Mouse (Mus musculus) stomach, embryonic 14.5 days (tissue): ENCODE data around the gene Tmem258. TPM values are rescaled to one million over a fixed set of nuclear protein-coding genes. Genes with fewer than 3 reads are reported as not detected.
"Not testable (repeated sequence)": the region's sequence is repeated elsewhere in the genome, so short reads cannot be mapped to it uniquely, and the experiment has no call there.

ENCODE experiments used
- ATAC-seq: fragments of 200-750 bp; cut with Nextera tagmentation; 2 replicates; pipeline ENCODE4 v1.8.0; 2017; ENCODE audit warnings: low read depth, moderate TSS enrichment; ENCODE audit not compliant: insufficient number of reproducible peaks, insufficient read depth, low FRiP score
- H3K27ac ChIP-seq: fragments of 300-500 bp; sonication (generic); 2 replicates; pipeline ENCODE4 v1.5.1; 2014; ENCODE audit warnings: mild to moderate bottlenecking, low read length, moderate library complexity, mixed read lengths
- H3K27me3 ChIP-seq: fragments of 300-500 bp; sonication (generic); 2 replicates; pipeline ENCODE4 v1.6.1; 2014; ENCODE audit warnings: low read length, control low read depth, mixed read lengths; ENCODE audit not compliant: control insufficient read depth, insufficient read depth
- H3K36me3 ChIP-seq: fragments of 300-500 bp; sonication (generic); 2 replicates; pipeline ENCODE4 v1.6.1; 2014; ENCODE audit warnings: mild to moderate bottlenecking, control low read depth, low read length, moderate library complexity, mixed read lengths; ENCODE audit not compliant: control insufficient read depth, insufficient read depth
- H3K4me1 ChIP-seq: fragments of 300-500 bp; sonication (generic); 2 replicates; pipeline ENCODE4 v1.6.1; 2014; ENCODE audit warnings: low read length, control low read depth, mixed read lengths; ENCODE audit not compliant: control insufficient read depth, insufficient read depth
- H3K4me2 ChIP-seq: fragments of 300-500 bp; sonication (generic); replicated peaks from 2 replicates; pipeline ENCODE4 v1.6.1; 2014; ENCODE audit warnings: low read depth, low read length, control low read depth
- H3K4me3 ChIP-seq: fragments of 300-500 bp; sonication (generic); 2 replicates; pipeline ENCODE4 v1.5.1; 2014; ENCODE audit warnings: low read depth, low read length, control low read depth
- H3K9ac ChIP-seq: fragments of 300-500 bp; sonication (generic); replicated peaks from 2 replicates; pipeline ENCODE4 v1.6.1; 2014; ENCODE audit warnings: low read depth, mild to moderate bottlenecking, control low read depth, low read length, moderate library complexity, mixed read lengths
- H3K9me3 ChIP-seq: fragments of 300-500 bp; sonication (generic); 2 replicates; pipeline ENCODE4 v1.6.1; 2016; ENCODE audit warnings: low read depth, low read length, control low read depth; ENCODE audit not compliant: control insufficient read depth
- WGBS: fragments of 180-500 bp; shearing (Covaris S2); extraction: QIAGEN DNeasy Blood & Tissue Kit; methylation state at CpG from one replicate; pipeline ENCODE4 v1.1.7; 2014; 5-methylcytosine and 5-hydroxymethylcytosine counted together
- polyA plus RNA-seq: library from polyadenylated mRNA; unstranded; fragments of >200 nt; fragmentation: Nextera tagmentation; extraction: Ambion mirVana; gene quantifications from 2 replicates; pipeline ENCODE4 v1.2.1, GENCODE M21; 2014

Gene Tmem258
- polyA plus RNA-seq, 1 experiment from 2014 or later: 489 TPM

DNA sequence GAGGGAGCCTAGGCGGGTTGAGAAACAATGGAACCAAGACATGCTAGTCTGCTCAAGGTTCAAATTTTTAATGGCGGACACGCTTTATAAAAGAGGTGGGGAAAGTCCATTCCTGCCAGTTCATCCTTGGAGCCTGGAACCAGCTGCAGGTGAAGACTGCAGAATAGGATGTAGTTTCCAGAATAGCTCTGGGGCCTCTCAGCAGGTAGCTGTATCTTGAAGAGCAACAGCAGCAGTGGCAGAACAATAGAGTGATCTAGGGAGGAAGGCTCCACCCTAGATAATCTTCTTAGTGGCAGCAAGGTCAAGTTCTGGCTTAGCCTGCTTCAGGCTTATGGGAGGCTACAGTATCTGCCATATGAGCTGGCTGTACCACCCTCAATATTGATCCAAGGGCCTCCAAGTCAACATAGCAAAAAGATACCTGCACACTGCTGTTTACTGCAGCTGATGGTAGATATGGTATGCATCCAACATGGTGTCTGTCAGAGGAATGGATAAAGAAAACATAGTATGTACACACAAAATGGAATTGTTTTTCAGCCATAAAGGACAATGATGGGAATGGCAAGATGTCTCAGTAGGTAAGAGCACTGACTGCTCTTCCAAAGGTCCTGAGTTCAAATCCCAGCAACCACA, 34.0 kb upstream of the Tmem258 start:
- not testable (repeated sequence) for H3K4me2 ChIP-seq, H3K27ac ChIP-seq, H3K4me1 ChIP-seq, H3K36me3 ChIP-seq, H3K9me3 ChIP-seq, ATAC-seq, H3K9ac ChIP-seq, H3K4me3 ChIP-seq, H3K27me3 ChIP-seq
- WGBS: 93% methylated on average over 3 of the region's 3 CpGs

DNA sequence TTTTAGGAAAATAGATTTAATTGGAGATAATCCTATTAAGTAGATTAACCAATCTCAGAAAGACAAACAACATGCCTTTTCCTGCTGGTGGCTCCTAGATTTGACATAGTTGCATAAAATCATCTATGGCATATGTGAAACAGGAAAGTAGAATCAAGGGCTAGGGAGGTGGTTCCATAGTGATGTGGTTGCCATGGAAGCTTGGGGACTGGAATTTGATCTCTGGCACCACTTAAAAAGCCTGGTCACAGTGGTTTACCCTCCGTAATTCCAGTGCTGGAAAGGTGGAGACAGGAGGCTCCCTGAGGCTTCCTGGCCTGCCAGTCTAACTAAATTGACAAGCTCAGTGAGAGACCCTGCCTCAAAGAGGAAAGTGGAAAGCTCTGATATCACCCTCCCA, 33.3 kb upstream of the Tmem258 start:
- no peaks in the 10 kb centered on the region for H3K9me3 ChIP-seq
- no peak overlapping the region for H3K4me3 ChIP-seq
- no peaks in the 10 kb centered on the region for H3K27me3 ChIP-seq
- no peaks in the 10 kb centered on the region for H3K36me3 ChIP-seq
- WGBS: 41% methylated on average over 1 of the region's 1 CpGs
- no peak overlapping the region for H3K27ac ChIP-seq
- H3K4me2 ChIP-seq: no peak overlapping the region
- ATAC-seq: no peak
- H3K9ac ChIP-seq: no peak overlapping the region
- H3K4me1 ChIP-seq: no peaks in the 10 kb centered on the region

DNA sequence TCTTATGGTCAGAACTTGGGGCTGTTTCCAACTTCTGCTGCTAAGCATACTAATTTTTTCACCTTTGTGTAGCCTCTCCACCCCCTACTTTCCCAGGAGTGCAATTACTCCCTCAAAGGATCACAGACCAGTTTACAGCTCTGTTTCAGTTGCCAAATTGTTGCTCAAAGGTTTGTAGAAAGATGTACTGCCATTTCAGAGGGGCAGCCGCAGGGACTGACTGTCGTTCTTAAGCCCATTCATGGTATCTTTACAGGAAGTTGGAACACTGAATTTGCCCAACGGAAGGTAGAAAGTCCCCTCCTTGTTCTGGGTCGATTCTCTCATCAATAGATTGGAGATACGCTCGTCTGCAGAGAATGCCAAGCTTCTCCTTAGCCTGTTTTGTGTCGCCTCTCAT, 32.5 kb upstream of the Tmem258 start:
- Histone ChIP-seq H3K4me2 (no peak overlapping the region), H3K9ac (no peak overlapping the region), H3K27me3 (no peaks in the 10 kb centered on the region), H3K36me3 (no peaks in the 10 kb centered on the region), H3K27ac (no peak overlapping the region), H3K4me1 (no peaks in the 10 kb centered on the region), H3K9me3 (no peaks in the 10 kb centered on the region), H3K4me3 (no peak overlapping the region)
- ATAC-seq: no peak
- 86% methylated on average over 7 of the region's 7 CpGs for WGBS

DNA sequence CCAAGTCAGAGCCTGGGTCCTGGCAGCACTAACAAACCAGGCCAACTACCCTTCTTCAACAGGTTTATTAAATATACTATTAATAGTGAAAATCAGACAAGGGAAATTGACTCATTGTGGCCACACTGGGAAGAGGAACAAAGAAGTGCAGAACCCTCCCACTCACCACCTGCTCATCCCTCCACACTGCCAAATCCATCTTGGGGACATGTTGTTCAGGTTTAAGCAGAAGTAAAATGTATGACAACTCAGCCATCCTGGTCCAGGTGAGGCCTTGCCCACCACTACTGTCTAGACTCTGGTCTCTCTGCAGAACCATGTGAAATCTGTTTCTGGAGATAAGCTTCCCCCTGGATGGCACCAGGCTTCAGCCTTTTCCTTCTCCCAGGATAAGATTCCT, 32.0 kb upstream of the Tmem258 start:
- no peaks in the 10 kb centered on the region for H3K4me1 ChIP-seq
- H3K36me3 ChIP-seq: no peaks in the 10 kb centered on the region
- H3K27me3 ChIP-seq: no peaks in the 10 kb centered on the region
- no peak overlapping the region for H3K27ac ChIP-seq
- no peaks in the 10 kb centered on the region for H3K9me3 ChIP-seq
- H3K4me2 ChIP-seq: no peak overlapping the region
- no peak overlapping the region for H3K4me3 ChIP-seq
- no peak overlapping the region for H3K9ac ChIP-seq
- no peak for ATAC-seq

DNA sequence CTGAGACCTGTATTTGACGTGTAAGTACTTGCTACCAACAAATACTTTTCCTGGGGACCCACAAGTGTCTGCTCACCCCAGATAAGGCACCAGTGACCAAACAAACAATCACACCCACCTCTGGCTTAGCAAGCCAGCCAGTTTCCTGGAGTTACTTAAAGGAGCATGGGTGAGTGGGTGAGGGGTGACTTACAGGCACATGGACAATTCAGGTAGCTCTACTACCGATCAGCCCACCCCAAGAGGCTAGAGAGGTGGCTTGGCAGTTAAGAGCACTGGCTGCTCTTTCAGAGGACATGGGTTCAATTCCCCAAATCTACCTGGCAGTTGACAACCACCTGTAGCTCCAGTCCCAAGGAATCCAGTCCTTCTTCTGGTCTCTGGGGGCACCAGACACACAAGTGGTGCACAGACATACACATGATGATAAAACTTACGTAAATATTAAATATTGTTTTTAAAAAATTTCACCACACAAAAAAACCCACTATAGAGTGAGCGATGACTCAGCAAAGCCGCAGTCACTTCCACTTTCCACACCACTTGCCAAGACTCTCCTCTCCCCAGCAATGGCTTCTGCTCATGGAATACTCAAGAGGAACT, 30.6 kb upstream of the Tmem258 start:
- Histone ChIP-seq H3K27ac (no peak overlapping the region; the same call in 1 of the 2 replicates), H3K9ac (no peak overlapping the region), H3K4me1 (no peaks in the 10 kb centered on the region), H3K36me3 (no peaks in the 10 kb centered on the region), H3K4me2 (no peak overlapping the region), H3K27me3 (no peaks in the 10 kb centered on the region), H3K9me3 (no peaks in the 10 kb centered on the region), H3K4me3 (no peak overlapping the region)
- 81% methylated on average over 5 of the region's 5 CpGs for WGBS
- ATAC-seq: peak; percentile 76; the same call in 1 of the 2 replicates

DNA sequence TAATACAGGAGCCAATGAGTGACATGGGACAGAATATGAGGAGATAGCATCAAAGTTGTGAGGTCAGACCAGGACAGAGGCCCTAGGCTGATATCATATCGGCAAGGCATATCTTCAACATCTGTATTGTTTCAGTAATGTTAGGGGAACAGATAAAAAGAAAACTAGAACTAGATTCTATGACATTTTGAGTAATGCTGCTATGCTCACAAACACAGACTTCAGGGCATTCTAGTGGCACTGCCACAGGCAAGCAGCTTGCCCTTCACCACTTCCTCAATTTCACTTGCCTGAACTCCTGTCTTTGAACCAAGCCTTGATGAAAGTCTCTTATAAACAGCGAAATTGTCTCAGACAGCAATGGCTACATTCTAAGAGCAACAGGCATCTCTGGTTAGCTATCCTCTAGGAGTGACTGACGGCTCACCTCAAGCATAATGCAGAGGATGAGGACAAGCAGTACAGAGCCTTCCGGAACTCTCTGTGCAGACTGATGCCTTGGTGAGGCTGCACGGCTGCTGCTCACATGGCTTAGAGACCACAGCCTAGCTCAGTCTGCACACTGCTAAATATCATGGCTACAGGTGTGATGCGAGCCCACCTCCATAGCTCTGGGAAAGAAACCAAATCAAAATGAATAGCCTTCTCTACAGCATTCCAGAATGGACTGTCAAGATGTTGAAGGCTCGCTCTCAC, 29.8 kb upstream of the Tmem258 start:
- H3K9me3 ChIP-seq: no peaks in the 10 kb centered on the region
- no peak overlapping the region for H3K4me2 ChIP-seq

DNA sequence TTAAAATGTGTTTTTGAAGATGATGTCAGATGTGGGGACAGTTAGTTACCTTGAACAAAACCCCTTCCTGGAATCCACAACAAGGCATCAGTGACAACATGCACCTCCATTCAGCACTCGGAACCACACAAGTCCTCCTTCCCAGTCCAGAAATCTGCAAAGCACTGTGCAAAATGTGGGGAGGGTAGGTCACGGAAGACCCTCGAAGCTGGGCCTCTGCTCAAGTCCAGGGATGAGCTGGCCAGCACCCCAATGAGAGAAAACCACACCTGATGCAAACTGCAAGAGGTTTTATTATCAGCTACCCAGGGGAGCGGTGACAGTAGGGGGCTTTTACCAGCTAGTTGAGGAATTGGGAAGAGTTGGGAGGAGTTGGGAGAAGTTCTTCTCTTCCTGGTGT, 28.9 kb upstream of the Tmem258 start:
- Histone ChIP-seq H3K4me1 (no peaks in the 10 kb centered on the region), H3K9ac (no peak overlapping the region), H3K9me3 (no peaks in the 10 kb centered on the region), H3K4me3 (no peak overlapping the region), H3K27ac (no peak overlapping the region), H3K36me3 (no peaks in the 10 kb centered on the region), H3K27me3 (no peaks in the 10 kb centered on the region), H3K4me2 (no peak overlapping the region)
- 72% methylated on average over 4 of the region's 4 CpGs for WGBS
- no peak for ATAC-seq

More for the DNA sequence above, 29.8 kb upstream of the Tmem258 start:
- 84% methylated on average over 7 of the region's 7 CpGs for WGBS
- H3K36me3 ChIP-seq: no peaks in the 10 kb centered on the region
- no peak for ATAC-seq
- no peak overlapping the region for H3K9ac ChIP-seq
- H3K27me3 ChIP-seq: no peaks in the 10 kb centered on the region
- H3K4me3 ChIP-seq: no peak overlapping the region
- no peak overlapping the region for H3K27ac ChIP-seq
- no peaks in the 10 kb centered on the region for H3K4me1 ChIP-seq

DNA sequence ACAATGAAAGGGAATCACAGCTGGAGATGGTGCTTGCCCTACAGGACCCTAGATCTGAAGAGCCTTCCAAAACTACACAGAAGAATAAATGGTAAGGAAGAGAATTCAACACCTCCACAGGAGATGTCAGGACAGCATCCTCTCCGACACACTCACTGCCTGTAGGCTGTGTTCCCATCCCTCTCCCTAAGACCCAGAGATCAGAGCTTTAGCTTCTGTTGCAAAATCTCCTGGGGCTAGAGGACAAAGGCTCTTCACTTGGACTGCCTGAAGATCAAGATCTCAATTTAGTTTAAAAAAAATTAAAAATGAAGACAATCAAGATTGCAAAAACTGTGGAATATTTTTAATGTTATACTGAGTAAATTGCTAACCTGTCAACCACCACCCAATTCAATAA, 27.3 kb upstream of the Tmem258 start:
- Histone ChIP-seq H3K4me2 (no peak overlapping the region), H3K4me3 (no peak overlapping the region), H3K27me3 (no peaks in the 10 kb centered on the region), H3K27ac (no peak overlapping the region), H3K36me3 (no peaks in the 10 kb centered on the region), H3K9me3 (no peaks in the 10 kb centered on the region), H3K4me1 (no peaks in the 10 kb centered on the region), H3K9ac (no peak overlapping the region)
- no peak for ATAC-seq
- 65% methylated on average over 1 of the region's 1 CpGs for WGBS
